Mouse (Mus musculus) CD8-positive naive resting alpha-beta T cell, adult 2 months (primary cell): ENCODE data around the gene Zfp652.

Experiments used
- DNase-seq, 2 experiments: peaks; one replicate each; pipeline ENCODE4 v3.0.0; 2022; ENCODE audit warnings: low read depth in 2 of 2, low spot score in 2 of 2

Gene Zfp652

GRCm38 (mm10) chr11:95764806-95765205, 52.3 kb downstream of the Zfp652 start:
- no peak for DNase-seq

- no peak for DNase-seq
These were observed 52.9 kb downstream of the Zfp652 start for GRCm38 (mm10) chr11:95765334-95765733.

- no peak for DNase-seq
These were observed 55.8 kb downstream of the Zfp652 start for GRCm38 (mm10) chr11:95768244-95768643.

GRCm38 (mm10) chr11:95769208-95769607, 56.7 kb downstream of the Zfp652 start:
- no peak for DNase-seq

- no peak for DNase-seq
These were observed 58.4 kb downstream of the Zfp652 start for GRCm38 (mm10) chr11:95770720-95771364.

- no peak for DNase-seq
These were observed 59.2 kb downstream of the Zfp652 start for GRCm38 (mm10) chr11:95771665-95772064.

- DNase-seq, result no peak
These were observed 60.8 kb downstream of the Zfp652 start for GRCm38 (mm10) chr11:95773264-95773663.

GRCm38 (mm10) chr11:95777323-95778297, 65.1 kb downstream of the Zfp652 start:
- DNase-seq, result no peak

- no peak for DNase-seq
These were observed 66.4 kb downstream of the Zfp652 start for GRCm38 (mm10) chr11:95778831-95779251.

GRCm38 (mm10) chr11:95779366-95779765, 66.9 kb downstream of the Zfp652 start:
- DNase-seq, result no peak

GRCm38 (mm10) chr11:95780480-95780879, 68.0 kb downstream of the Zfp652 start:
- no peak for DNase-seq

- no peak for DNase-seq
These were observed 69.1 kb downstream of the Zfp652 start for GRCm38 (mm10) chr11:95781557-95781956.

GRCm38 (mm10) chr11:95783457-95783856, 71.0 kb downstream of the Zfp652 start:
- DNase-seq, result no peak

GRCm38 (mm10) chr11:95783958-95784357, 71.5 kb downstream of the Zfp652 start:
- DNase-seq, result no peak

GRCm38 (mm10) chr11:95785675-95786074, 73.2 kb downstream of the Zfp652 start:
- no peak for DNase-seq

GRCm38 (mm10) chr11:95786511-95786910, 74.0 kb downstream of the Zfp652 start:
- no peak for DNase-seq

GRCm38 (mm10) chr11:95789451-95789891, 77.0 kb downstream of the Zfp652 start:
- DNase-seq, result no peak

- no peak for DNase-seq
These were observed 79.3 kb downstream of the Zfp652 start for GRCm38 (mm10) chr11:95791787-95792186.

- no peak for DNase-seq
These were observed 80.6 kb downstream of the Zfp652 start for GRCm38 (mm10) chr11:95792950-95793509.

GRCm38 (mm10) chr11:95794201-95794600, 81.7 kb downstream of the Zfp652 start:
- no peak for DNase-seq

GRCm38 (mm10) chr11:95795582-95795981, 83.1 kb downstream of the Zfp652 start:
- no peak for DNase-seq

- DNase-seq, result peak in 1 of 2 experiments; percentile 28
These were observed 92.5 kb downstream of the Zfp652 start for GRCm38 (mm10) chr11:95805010-95805409.
